Mouse (Mus musculus) layer of hippocampus, adult 11-12 months (tissue): ENCODE measurements around the gene Tex48.

ENCODE experiments used
- DNase-seq: peaks from one replicate; pipeline ENCODE4 v3.0.0; 2022; ENCODE audit warnings: low spot score

Tex48 gene

DNA sequence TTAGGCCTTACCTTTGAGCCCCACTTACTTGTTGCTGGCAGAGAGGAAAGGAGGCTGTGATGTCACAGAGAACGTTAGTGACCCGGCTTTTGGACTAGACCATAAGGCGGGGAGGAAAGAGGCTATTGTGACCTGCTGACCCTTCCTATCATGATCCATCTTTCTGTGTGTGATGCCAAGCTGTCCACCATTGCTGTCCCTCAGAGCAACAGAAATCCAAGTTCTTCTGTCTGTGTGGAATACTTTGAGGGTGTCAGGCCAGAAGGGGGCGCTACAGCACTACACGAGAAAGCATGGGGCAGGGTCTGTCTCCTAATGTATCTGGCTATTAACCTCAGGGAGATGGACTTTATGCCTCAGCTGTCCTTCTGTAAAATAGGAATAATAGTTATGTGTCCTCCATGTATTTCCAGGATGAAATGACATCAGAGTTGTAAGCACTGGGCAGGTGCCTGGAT is at the start of gene Tex48:
Gene Tex48, minus strand, starts transcription at position 51 of the 458 bp plus-strand sequence.
- DNase-seq = no peak

- DNase-seq = peak; percentile 37
These were observed 46.0 kb upstream of the Tex48 start for GRCm38 (mm10) chr4:63668255-63668654.

- DNase-seq = no peak
These were observed 43.5 kb upstream of the Tex48 start for GRCm38 (mm10) chr4:63665738-63666137.

DNA sequence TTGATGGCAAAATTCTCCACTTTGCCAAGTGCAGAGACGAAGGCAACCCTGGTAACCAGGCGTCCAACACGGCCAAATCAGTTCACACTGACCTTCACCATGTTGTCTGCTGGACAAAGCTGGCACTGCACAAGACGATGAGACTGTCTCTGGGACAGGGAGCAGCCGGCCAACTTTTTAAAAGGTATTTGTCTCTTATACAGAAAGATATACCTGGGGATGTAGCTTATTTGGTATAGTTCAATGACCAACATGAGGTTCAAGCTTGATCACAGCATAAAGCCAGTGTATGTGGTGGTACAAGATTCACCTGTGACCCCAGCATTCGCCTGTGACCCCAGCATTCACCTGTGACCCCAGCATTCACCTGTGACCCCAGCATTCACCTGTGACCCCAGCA is 41.1 kb upstream of the Tex48 start, which contains the start of gene Gm11214:
Gene Gm11214, minus strand, starts transcription at position 101 of the 400 bp plus-strand sequence.
- DNase-seq = no peak

DNA sequence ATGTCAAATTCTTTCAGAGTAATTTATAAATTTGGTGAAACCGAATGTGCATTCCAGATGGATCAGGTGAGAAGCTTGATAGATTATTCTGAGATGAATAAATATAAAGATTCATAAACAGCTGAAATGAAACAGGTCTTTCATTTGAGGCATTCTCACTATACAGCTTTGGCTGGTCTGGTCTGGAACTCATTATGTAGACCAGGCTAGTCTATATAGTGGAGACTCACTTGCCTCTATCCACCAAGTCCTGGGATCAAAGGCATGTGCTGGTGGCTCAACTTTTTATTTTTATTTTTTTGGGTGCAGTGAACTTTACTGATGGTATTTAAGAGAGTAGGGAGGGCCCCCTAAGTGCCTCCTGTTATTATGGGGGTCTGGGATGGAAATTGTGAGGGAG is 39.6 kb upstream of the Tex48 start:
- DNase-seq = no peak

GRCm38 (mm10) chr4:63661426-63661825 is 39.2 kb upstream of the Tex48 start:
- no peak for DNase-seq

GRCm38 (mm10) chr4:63659775-63660174 is 37.5 kb upstream of the Tex48 start:
- no peak for DNase-seq

- no peak for DNase-seq
These were observed 36.9 kb upstream of the Tex48 start for GRCm38 (mm10) chr4:63659086-63659485.

- DNase-seq = no peak
These were observed 32.2 kb upstream of the Tex48 start for GRCm38 (mm10) chr4:63654381-63654780.

DNA sequence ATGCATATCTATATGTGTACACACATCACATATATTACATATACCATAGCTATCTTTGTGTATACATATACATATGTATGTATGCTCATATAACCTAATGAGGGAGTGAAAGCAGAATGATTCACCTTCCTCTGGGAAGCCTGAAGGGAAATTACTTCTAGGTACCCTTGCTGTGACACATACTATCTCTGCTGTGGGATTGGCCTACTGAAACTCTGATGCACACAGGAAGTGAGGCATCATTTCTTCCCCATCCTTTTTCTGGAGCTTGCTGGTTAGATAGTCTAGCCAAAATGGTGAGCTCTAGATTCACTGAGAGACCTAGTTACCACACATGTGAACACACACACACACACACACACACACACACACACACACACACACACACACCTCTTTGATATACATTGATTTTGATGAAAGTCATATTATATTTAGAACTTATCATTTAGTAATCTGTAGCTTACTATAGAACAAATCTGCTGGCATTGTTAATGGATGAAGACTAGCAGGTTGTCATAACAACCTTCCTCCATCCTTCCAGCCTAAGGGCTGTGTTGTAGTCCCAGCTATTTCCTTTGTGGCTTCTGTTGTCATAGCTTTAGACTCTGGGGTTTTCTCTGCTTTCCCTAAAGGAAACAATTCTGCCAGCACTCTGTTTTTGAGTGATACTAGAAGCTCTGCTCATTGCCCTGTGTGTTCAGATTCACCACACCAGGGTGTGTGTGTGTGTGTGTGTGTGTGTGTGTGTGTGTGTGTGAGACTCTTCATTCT is 21.9 kb upstream of the Tex48 start:
- DNase-seq = no peak

DNA sequence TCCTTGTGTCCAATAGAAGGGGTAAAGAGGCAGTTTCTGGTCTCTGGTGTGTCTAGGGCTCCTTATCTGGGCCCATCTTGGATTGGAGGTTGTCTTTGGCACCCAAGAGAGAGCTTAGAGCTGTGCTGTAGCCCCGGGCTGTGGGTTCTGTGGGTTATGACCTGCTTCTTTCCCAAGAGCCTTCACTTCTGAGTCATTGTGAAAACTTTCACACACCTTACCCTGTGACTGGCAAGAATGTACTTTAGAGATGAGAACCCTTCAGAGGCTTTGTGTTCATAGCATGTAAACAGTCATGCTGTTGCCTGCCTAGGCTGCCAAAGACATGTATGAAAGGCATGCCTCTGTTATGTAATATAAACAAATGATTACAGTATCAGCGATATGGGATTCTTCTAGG is 17.6 kb upstream of the Tex48 start:
- no peak for DNase-seq

DNA sequence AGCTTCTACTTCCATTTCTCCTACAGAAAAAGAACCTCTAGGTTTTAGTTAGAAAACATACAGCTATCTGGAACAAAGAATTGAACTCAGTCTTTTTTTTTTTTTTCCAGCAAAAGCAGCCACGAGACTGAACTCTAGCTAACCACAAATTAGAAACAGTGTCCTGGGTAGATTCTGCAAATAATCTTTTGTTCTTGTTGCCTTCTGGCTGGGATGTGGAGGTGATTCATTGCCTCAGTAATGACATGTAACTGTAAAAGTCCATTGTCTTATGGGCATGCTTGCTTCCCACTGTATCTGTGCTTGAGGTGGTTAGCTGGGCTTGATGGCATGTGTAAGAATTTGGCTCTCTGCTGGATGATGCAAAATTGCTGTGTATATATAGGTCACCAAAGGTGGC is 16.4 kb upstream of the Tex48 start:
- DNase-seq = no peak

GRCm38 (mm10) chr4:63633181-63633580 is 11.0 kb upstream of the Tex48 start:
- no peak for DNase-seq

DNA sequence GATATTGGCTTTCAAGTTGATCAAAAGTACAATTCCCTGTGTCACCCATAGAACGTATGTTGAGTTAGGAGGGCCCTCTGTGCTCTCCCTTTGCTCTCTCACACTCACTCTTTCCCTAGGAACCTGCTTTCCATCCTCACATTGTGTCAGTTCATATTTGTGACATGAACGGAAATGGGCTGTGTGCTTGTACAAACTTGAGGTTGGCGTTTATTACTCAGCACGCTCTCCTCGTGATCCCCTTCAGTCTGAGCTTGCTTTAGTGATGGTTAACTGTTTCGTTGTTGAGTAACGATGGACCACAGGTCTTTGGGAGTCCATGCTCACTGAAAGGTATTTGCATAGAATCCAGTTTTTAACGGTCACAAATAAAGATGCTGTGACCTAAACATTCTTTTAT is 4.9 kb upstream of the Tex48 start:
- DNase-seq = no peak

DNA sequence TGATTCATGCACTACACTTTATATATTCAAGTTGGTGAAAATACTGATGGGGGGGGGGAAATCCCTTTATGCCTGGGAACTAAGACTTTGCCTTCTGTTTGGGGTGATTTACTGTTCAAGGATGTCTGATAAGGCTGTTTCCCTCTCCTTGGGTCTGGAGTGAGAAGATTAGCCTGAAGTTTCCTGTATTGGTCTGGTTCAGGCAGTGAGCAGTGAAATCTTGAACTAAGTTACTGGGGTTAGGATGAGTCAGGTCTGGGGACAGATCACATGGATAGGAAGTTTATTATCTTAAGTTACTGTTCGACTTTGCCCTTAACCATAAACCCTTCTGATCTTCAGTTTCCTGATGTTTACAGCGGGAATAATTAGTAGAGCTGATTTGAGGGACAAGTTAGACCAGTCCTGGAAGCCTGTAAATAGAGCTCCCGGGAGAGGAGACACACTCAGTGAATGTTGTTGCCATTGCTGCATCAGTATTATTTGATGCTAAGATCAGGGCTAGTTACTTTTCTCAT is 3.4 kb upstream of the Tex48 start:
- DNase-seq = no peak

- DNase-seq = no peak
These were observed 367 bp downstream of the Tex48 start for GRCm38 (mm10) chr4:63621861-63622260.

- no peak for DNase-seq
These were observed 13.8 kb downstream of the Tex48 start for GRCm38 (mm10) chr4:63608391-63608790.

- no peak for DNase-seq
These were observed 16.3 kb downstream of the Tex48 start for GRCm38 (mm10) chr4:63605968-63606367.

DNA sequence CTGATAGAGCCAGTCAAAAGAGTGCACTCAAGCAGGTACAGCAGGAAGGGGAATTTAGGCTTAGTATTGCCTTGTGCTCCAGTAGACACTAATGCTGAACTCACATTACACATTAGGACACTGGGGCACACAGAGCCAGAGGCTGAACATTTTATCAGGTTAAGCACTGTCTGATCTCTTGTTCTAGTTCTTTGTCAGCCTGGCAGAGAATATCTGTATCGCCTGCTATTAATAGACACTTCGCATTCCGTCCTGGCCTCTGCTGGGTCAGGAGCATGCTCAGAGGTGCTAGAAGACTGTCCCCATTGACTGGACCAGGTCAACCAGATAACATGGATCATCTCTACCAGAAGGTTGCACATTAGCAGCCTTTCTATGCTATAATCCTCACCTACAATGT is 16.7 kb downstream of the Tex48 start:
- DNase-seq = no peak

- DNase-seq = no peak
These were observed 17.3 kb downstream of the Tex48 start, which contains the start of gene Gm11213 for GRCm38 (mm10) chr4:63604945-63605344. TSS of gene Gm11213 (minus strand) at chr4:63605261.

GRCm38 (mm10) chr4:63601263-63601662 is 21.0 kb downstream of the Tex48 start:
- DNase-seq = no peak

DNA sequence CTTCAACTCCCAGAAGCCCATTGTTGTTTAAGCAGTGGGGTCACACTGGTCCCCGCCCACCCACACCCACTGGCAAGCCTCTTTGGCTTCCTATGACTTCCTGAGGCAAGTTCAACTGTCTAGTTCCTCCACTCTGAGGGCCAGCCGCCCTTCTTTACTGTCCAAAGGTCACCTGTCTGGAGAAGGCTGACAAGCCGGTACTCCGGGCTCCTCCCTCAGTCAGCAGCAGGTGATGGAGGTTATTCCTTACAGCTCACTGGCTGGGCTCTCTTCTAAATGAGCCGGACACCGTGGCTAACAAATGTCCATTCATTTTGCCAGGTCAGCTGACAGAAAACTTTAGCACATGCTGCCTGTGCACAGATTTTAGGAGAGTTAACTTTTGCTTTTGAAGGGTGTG is 21.4 kb downstream of the Tex48 start:
- DNase-seq = no peak

- DNase-seq = no peak
These were observed 26.2 kb downstream of the Tex48 start for GRCm38 (mm10) chr4:63596010-63596409.

- no peak for DNase-seq
These were observed 27.0 kb downstream of the Tex48 start for GRCm38 (mm10) chr4:63595259-63595658.
